Comparison of ENCODE assay signal across 18 mouse cellular contexts in the genomic region with DNA sequence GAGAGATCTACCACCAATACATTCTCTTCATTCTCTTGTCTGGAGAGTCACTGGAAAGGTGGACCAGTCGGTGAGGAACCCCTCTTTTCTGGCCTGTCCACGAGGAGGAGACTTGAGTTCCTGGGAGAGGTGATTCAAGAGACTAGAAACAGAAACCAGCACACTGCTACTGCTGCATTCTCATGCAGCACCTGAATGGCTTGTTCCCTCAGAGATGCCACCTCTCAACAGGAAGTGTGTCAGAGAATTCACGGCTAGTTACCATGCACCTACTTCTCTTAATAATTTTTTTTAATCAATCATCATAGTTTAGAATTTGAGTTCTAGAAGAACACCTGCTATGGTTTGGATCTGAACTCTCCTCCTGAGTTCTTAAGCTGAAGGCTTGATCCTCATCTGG. TPM values are rescaled to one million over a fixed set of nuclear protein-coding genes. Genes with fewer than 3 reads are reported as not detected.
"Had no signal": no experiment of that assay in that cellular context is flagged by ENCODE, and none has a peak within 500 bp of the region (broad histone marks: within the 10 kb centered on the region; RNA-seq: fewer than 3 reads in every experiment).

No protein-coding gene starts in this region.

- DNase-seq: kidney, adult 11 months; kidney, adult 9 months; kidney, postnatal 36 days; layer of hippocampus, adult 9-11 months; layer of hippocampus, postnatal 36 days; liver; lung, adult 18-20 months; right cerebral cortex, adult 18-20 months; right cerebral cortex, postnatal 25 days; thymus, adult 18-20 months had no signal

- H3K27me3 ChIP-seq: limb, embryonic 12.5 days; midbrain, embryonic 12.5 days had no signal

- H3K4me2 ChIP-seq: limb, embryonic 12.5 days; midbrain, embryonic 12.5 days had no signal

- ATAC-seq: midbrain, embryonic 16.5 days had no signal

- H3K9ac ChIP-seq: limb, embryonic 12.5 days; liver, embryonic 14.5 days; midbrain, embryonic 12.5 days had no signal

- H3K4me3 ChIP-seq: limb, embryonic 12.5 days; midbrain, embryonic 12.5 days had no signal

- H3K36me3 ChIP-seq: limb, embryonic 12.5 days; midbrain, embryonic 12.5 days had no signal

- H3K9me3 ChIP-seq: limb, embryonic 12.5 days; midbrain, embryonic 12.5 days had no signal

- H3K27ac ChIP-seq: kidney, postnatal 0 days; limb, embryonic 12.5 days; liver, embryonic 14.5 days; midbrain, embryonic 12.5 days had no signal

RNA-seq across cellular contexts. Expression of gene Dynlrb2, which starts 52.0 kb away (rescaled TPM):
- total RNA-seq: megakaryocyte-erythroid progenitor cell, adult 5-6 weeks had no signal
- polyA plus RNA-seq: limb, embryonic 12.5 days; liver, embryonic 14.5 days; small intestine, adult 2 months; stomach, embryonic 14.5 days had no signal
